Mouse (Mus musculus) G1E (cell line): ENCODE measurements at regions not wholly inside any gene's neighbourhood (a gene's known extent, or its start where the extent isn't known, plus 50 kb on each side); places are given as distances from the start of the nearest gene placed in this dataset.

Source experiments
- ATAC-seq: 2 replicates; pipeline ENCODE4 v1.8.0; 2016; ENCODE audit warnings: mild to moderate bottlenecking; ENCODE audit not compliant: insufficient number of reproducible peaks, poor library complexity, low FRiP score, severe bottlenecking; ENCODE audit errors: extremely low read depth
- DNase-seq: peaks from one replicate; pipeline ENCODE4 v3.0.0; 2012; ENCODE audit warnings: low spot score
- H3K27me3 ChIP-seq: 2 replicates; pipeline ENCODE4 v1.6.1; 2012; ENCODE audit warnings: mild to moderate bottlenecking, low read length, inconsistent platforms; ENCODE audit not compliant: insufficient read depth
- H3K36me3 ChIP-seq: replicated peaks from 2 replicates; pipeline ENCODE3; 2012; ENCODE audit warnings: mild to moderate bottlenecking, inconsistent platforms
- H3K4me1 ChIP-seq: 2 replicates; pipeline ENCODE4 v1.6.1; 2012; ENCODE audit warnings: low read depth, low read length, inconsistent platforms, mixed read lengths; ENCODE audit not compliant: insufficient read depth
- H3K4me3 ChIP-seq: 2 replicates; pipeline ENCODE4 v1.5.1; 2012; ENCODE audit warnings: low read depth, mild to moderate bottlenecking, inconsistent platforms, low read length, moderate library complexity, mixed read lengths
- H3K9me3 ChIP-seq: replicated peaks from 2 replicates; pipeline ENCODE4 v1.6.1; 2012; ENCODE audit warnings: inconsistent platforms
- CTCF ChIP-seq: IDR thresholded peaks from 2 replicates; pipeline ENCODE4 v1.5.1; 2012; ENCODE audit warnings: low read depth, low read length, inconsistent platforms, mixed read lengths
- GATA1 ChIP-seq: IDR thresholded peaks from 2 replicates; pipeline ENCODE4 v1.6.1; 2012; ENCODE audit warnings: borderline replicate concordance, low read length, inconsistent platforms, mixed read lengths
- GATA2 ChIP-seq: IDR thresholded peaks from 2 replicates; pipeline ENCODE4 v1.6.1; 2012; ENCODE audit warnings: low read depth, low read length, inconsistent platforms, borderline replicate concordance
- POLR2AphosphoS5 ChIP-seq: IDR thresholded peaks from 2 replicates; pipeline ENCODE4 v1.6.1; 2012; ENCODE audit warnings: low read depth, low read length, inconsistent platforms; ENCODE audit not compliant: insufficient replicate concordance
- TAL1 ChIP-seq: conservative IDR thresholded peaks from 2 replicates; pipeline ENCODE4 v1.6.1; 2012; ENCODE audit warnings: low read depth, low read length, inconsistent platforms, mixed read lengths

GRCm38 (mm10) chr11:45440937-45441720 lies 410.7 kb upstream of the Clint1 start:
- ATAC-seq (no peak), DNase-seq (no peak)
- Histone ChIP-seq H3K27me3 (no peaks in the 10 kb centered on the region), H3K36me3 (no peaks in the 10 kb centered on the region), H3K4me3 (no peak overlapping the region), H3K9me3 (no peaks in the 10 kb centered on the region), H3K4me1 (no peaks in the 10 kb centered on the region)
- TF ChIP-seq POLR2AphosphoS5 = no peak
- TF ChIP-seq CTCF = no peak
- TF ChIP-seq GATA1 = no peak
- no peak for TF ChIP-seq GATA2
- no peak for TF ChIP-seq TAL1

- no peaks in the 10 kb centered on the region for H3K36me3 ChIP-seq
- no peaks in the 10 kb centered on the region for H3K27me3 ChIP-seq
- DNase-seq (no peak), ATAC-seq (no peak)
- no peaks in the 10 kb centered on the region for H3K9me3 ChIP-seq
- no peak for TF ChIP-seq GATA1
- TF ChIP-seq TAL1 = no peak
- TF ChIP-seq GATA2 = no peak
- TF ChIP-seq CTCF = no peak
- no peak for TF ChIP-seq POLR2AphosphoS5
- H3K4me3 ChIP-seq = no peak overlapping the region
- no peaks in the 10 kb centered on the region for H3K4me1 ChIP-seq
Measured at GRCm38 (mm10) chr11:45446512-45446911, 405.3 kb upstream of the Clint1 start.

- no peaks in the 10 kb centered on the region for H3K36me3 ChIP-seq
- no peaks in the 10 kb centered on the region for H3K9me3 ChIP-seq
- DNase-seq (no peak), ATAC-seq (no peak)
- no peaks in the 10 kb centered on the region for H3K4me1 ChIP-seq
- TF ChIP-seq CTCF = no peak
- H3K27me3 ChIP-seq = peaks cover 3% of the 10 kb centered on the region; the same call in 1 of the 2 replicates
- no peak overlapping the region for H3K4me3 ChIP-seq
Measured at GRCm38 (mm10) chr11:45454234-45454633, 397.6 kb upstream of the Clint1 start.

- TF ChIP-seq CTCF (no peak), POLR2AphosphoS5 (no peak), GATA1 (no peak), TAL1 (no peak), GATA2 (no peak)
- no peak for ATAC-seq
- Histone ChIP-seq H3K27me3 (peaks cover 3% of the 10 kb centered on the region; the same call in 1 of the 2 replicates), H3K4me3 (no peak overlapping the region), H3K36me3 (no peaks in the 10 kb centered on the region), H3K9me3 (no peaks in the 10 kb centered on the region), H3K4me1 (no peaks in the 10 kb centered on the region)
- DNase-seq = no peak
Measured at GRCm38 (mm10) chr11:45454933-45455332, 396.9 kb upstream of the Clint1 start.

GRCm38 (mm10) chr11:45456724-45457123 lies 395.1 kb upstream of the Clint1 start:
- H3K4me3 ChIP-seq = no peak overlapping the region
- no peaks in the 10 kb centered on the region for H3K36me3 ChIP-seq
- ATAC-seq = no peak
- no peaks in the 10 kb centered on the region for H3K9me3 ChIP-seq
- no peak for DNase-seq
- TF ChIP-seq CTCF (no peak), GATA2 (no peak), POLR2AphosphoS5 (no peak), GATA1 (no peak), TAL1 (no peak)
- peaks cover 3% of the 10 kb centered on the region; the same call in 1 of the 2 replicates for H3K27me3 ChIP-seq
- no peaks in the 10 kb centered on the region for H3K4me1 ChIP-seq

- Histone ChIP-seq H3K9me3 (no peaks in the 10 kb centered on the region), H3K4me3 (no peak overlapping the region), H3K36me3 (no peaks in the 10 kb centered on the region), H3K27me3 (peaks cover 3% of the 10 kb centered on the region; the same call in 1 of the 2 replicates), H3K4me1 (no peaks in the 10 kb centered on the region)
- ATAC-seq (no peak), DNase-seq (no peak)
- no peak for TF ChIP-seq CTCF
- TF ChIP-seq GATA1 = no peak
- TF ChIP-seq TAL1 = no peak
- TF ChIP-seq POLR2AphosphoS5 = no peak
- no peak for TF ChIP-seq GATA2
Measured at GRCm38 (mm10) chr11:45457597-45457996, 394.3 kb upstream of the Clint1 start.
